Mouse (Mus musculus) kidney, adult 9 months (tissue): ENCODE measurements at regions not wholly inside any gene's neighbourhood (a gene's known extent, or its start where the extent isn't known, plus 50 kb on each side); places are given as distances from the start of the nearest gene placed in this dataset.

Experiments used
- DNase-seq: peaks from one replicate; pipeline ENCODE4 v3.0.0; 2022

GRCm38 (mm10) chr1:189458421-189458820 is 56.3 kb upstream of the Kcnk2 start:
- DNase-seq: no peak
